Mouse (Mus musculus) C2C12 (cell line): ENCODE data around the gene Ralgps2. TPM values are rescaled to one million over a fixed set of nuclear protein-coding genes. Genes with fewer than 3 reads are reported as not detected.

ENCODE experiments used
- H3K27me3 ChIP-seq: one replicate; pipeline ENCODE4 v1.6.1; 2011; ENCODE audit not compliant: control insufficient read depth, insufficient read depth, insufficient read length
- H3K36me3 ChIP-seq: one replicate; pipeline ENCODE4 v1.6.1; 2011; ENCODE audit not compliant: control insufficient read depth, insufficient read depth
- H3K4me3 ChIP-seq: one replicate; pipeline ENCODE4 v1.5.1; 2011; ENCODE audit warnings: mild to moderate bottlenecking, control low read depth; ENCODE audit not compliant: poor library complexity, insufficient read depth, severe bottlenecking
- H3K79me2 ChIP-seq: one replicate; pipeline ENCODE4 v1.6.1; 2011; ENCODE audit not compliant: control insufficient read depth, insufficient read depth
- H3K79me3 ChIP-seq: one replicate; pipeline ENCODE4 v1.6.1; 2011; ENCODE audit warnings: low read depth, control low read depth
- H3ac ChIP-seq: one replicate; pipeline ENCODE3; 2011; ENCODE audit warnings: low read depth; ENCODE audit not compliant: control insufficient read depth, insufficient read length
- CEBPB ChIP-seq: IDR thresholded peaks from one replicate; pipeline ENCODE4 v1.6.1; 2011; ENCODE audit warnings: low read depth, mild to moderate bottlenecking, control low read depth, moderate library complexity
- CTCF ChIP-seq: IDR thresholded peaks from one replicate; pipeline ENCODE4 v1.5.1; 2011; ENCODE audit not compliant: control insufficient read depth, insufficient read depth, insufficient read length
- FOSL1 ChIP-seq: IDR thresholded peaks from one replicate; pipeline ENCODE4 v1.8.0; 2011; ENCODE audit warnings: mild to moderate bottlenecking, low read length; ENCODE audit not compliant: poor library complexity, insufficient read depth, severe bottlenecking
- MAX ChIP-seq: IDR thresholded peaks from one replicate; pipeline ENCODE4 v1.6.1; 2011; ENCODE audit warnings: mild to moderate bottlenecking, control low read depth
- MYOD1 ChIP-seq: IDR thresholded peaks from one replicate; pipeline ENCODE4 v1.6.1; 2011; ENCODE audit warnings: low read depth; ENCODE audit not compliant: control insufficient read depth, insufficient read length
- MYOG ChIP-seq: IDR thresholded peaks from one replicate; pipeline ENCODE4 v1.6.1; 2011; ENCODE audit not compliant: control insufficient read depth, insufficient read length; ENCODE audit errors: extremely low read depth
- USF1 ChIP-seq: IDR thresholded peaks from one replicate; pipeline ENCODE4 v1.6.1; 2011; ENCODE audit warnings: low read depth, mild to moderate bottlenecking, control low read depth, moderate library complexity
- polyA plus RNA-seq: library from polyadenylated mRNA; unstranded; fragments of >200 nt; fragmentation: generic; extraction: Trizol; gene quantifications from one replicate; pipeline ENCODE4 v1.2.1, GENCODE M21; 2012; ENCODE audit warnings: missing spikeins

The Ralgps2 gene
- polyA plus RNA-seq, 1 experiment: 6.4 TPM

DNA sequence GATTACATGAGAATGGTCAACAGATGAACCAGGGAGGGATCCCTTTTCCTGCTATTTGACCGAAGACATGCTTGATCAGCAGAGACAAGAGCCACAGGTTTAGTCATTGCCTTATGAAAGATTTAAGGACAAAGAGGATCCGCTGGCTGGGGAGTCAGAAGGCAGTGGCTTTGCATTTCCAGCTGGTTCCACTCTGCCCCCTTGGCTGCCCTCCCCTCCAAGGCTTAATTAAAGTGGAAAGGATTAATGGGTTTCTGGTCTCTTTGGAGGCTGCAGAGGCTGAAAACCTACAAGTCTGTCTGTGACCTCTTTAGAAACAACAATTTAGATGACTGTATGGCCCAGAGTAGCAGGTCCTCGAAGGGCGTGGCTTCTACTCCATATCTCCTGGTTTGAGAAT, 161.5 kb downstream of the Ralgps2 start:
- no peak overlapping the region for H3ac ChIP-seq
- no peaks in the 10 kb centered on the region for H3K79me2 ChIP-seq
- TF ChIP-seq CTCF: no peak
- no peak for TF ChIP-seq CEBPB
- TF ChIP-seq MYOD1: no peak
- TF ChIP-seq FOSL1: no peak
- no peak for TF ChIP-seq MAX
- TF ChIP-seq USF1: no peak
- no peak for TF ChIP-seq MYOG
- no peaks in the 10 kb centered on the region for H3K27me3 ChIP-seq
- H3K36me3 ChIP-seq: no peaks in the 10 kb centered on the region
- no peaks in the 10 kb centered on the region for H3K79me3 ChIP-seq
- no peak overlapping the region for H3K4me3 ChIP-seq

GRCm38 (mm10) chr1:156775983-156776382, 163.4 kb downstream of the Ralgps2 start:
- H3K36me3 ChIP-seq: no peaks in the 10 kb centered on the region

GRCm38 (mm10) chr1:156775190-156775589, 164.2 kb downstream of the Ralgps2 start:
- TF ChIP-seq MYOD1 (no peak), USF1 (no peak), MYOG (no peak), MAX (no peak), CTCF (no peak), FOSL1 (no peak), CEBPB (no peak)
- no peaks in the 10 kb centered on the region for H3K79me3 ChIP-seq
- H3K79me2 ChIP-seq: no peaks in the 10 kb centered on the region
- H3ac ChIP-seq: no peak overlapping the region
- no peak overlapping the region for H3K4me3 ChIP-seq
- H3K27me3 ChIP-seq: no peaks in the 10 kb centered on the region
- no peaks in the 10 kb centered on the region for H3K36me3 ChIP-seq

More at GRCm38 (mm10) chr1:156775983-156776382, 163.4 kb downstream of the Ralgps2 start:
- Histone ChIP-seq H3K79me2 (no peaks in the 10 kb centered on the region), H3K4me3 (no peak overlapping the region), H3K27me3 (no peaks in the 10 kb centered on the region), H3K79me3 (no peaks in the 10 kb centered on the region), H3ac (no peak overlapping the region)
- TF ChIP-seq USF1 (no peak), MYOG (no peak)

GRCm38 (mm10) chr1:156770845-156771244, 168.6 kb downstream of the Ralgps2 start:
- Histone ChIP-seq H3K4me3 (no peak overlapping the region), H3K36me3 (no peaks in the 10 kb centered on the region), H3ac (no peak overlapping the region), H3K79me3 (no peaks in the 10 kb centered on the region), H3K27me3 (no peaks in the 10 kb centered on the region), H3K79me2 (no peaks in the 10 kb centered on the region)
- TF ChIP-seq CTCF: no peak
- no peak for TF ChIP-seq USF1
- TF ChIP-seq MAX: no peak
- no peak for TF ChIP-seq FOSL1
- no peak for TF ChIP-seq MYOG
- TF ChIP-seq MYOD1: no peak
- no peak for TF ChIP-seq CEBPB

- Histone ChIP-seq H3K4me3 (no peak overlapping the region), H3K36me3 (no peaks in the 10 kb centered on the region), H3K27me3 (no peaks in the 10 kb centered on the region), H3ac (no peak overlapping the region), H3K79me3 (no peaks in the 10 kb centered on the region), H3K79me2 (no peaks in the 10 kb centered on the region)
- no peak for TF ChIP-seq CTCF
- TF ChIP-seq MYOG: no peak
- TF ChIP-seq MAX: no peak
- TF ChIP-seq FOSL1: no peak
- TF ChIP-seq MYOD1: no peak
- TF ChIP-seq USF1: no peak
- TF ChIP-seq CEBPB: no peak
Measured at GRCm38 (mm10) chr1:156769621-156770297, 169.7 kb downstream of the Ralgps2 start.

DNA sequence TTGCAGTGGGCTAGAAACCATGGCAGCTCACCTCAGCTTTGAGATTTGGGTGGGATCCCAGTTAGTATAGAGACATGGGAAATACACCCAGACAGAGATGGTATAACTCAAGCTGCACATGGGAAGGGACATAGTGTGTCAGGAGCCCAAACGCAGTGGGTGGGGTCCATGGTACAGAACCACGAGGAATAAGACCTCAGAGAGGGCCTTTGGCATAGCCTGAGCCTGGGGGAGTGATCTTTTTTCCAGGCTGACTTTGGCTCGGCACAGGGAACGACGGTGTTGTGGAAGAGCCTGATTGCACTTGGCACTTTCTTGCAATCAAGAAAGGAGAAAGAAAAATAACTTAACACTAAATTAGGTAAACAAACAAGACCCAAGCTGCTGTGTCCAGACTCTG, 170.3 kb downstream of the Ralgps2 start:
- no peak for TF ChIP-seq MYOD1
- no peak for TF ChIP-seq MAX
- no peak for TF ChIP-seq USF1
- TF ChIP-seq CEBPB: no peak
- no peak for TF ChIP-seq MYOG
- no peak for TF ChIP-seq CTCF
- TF ChIP-seq FOSL1: no peak
- Histone ChIP-seq H3K79me3 (no peaks in the 10 kb centered on the region), H3K36me3 (no peaks in the 10 kb centered on the region), H3ac (no peak overlapping the region), H3K79me2 (no peaks in the 10 kb centered on the region), H3K27me3 (no peaks in the 10 kb centered on the region), H3K4me3 (no peak overlapping the region)
